Mouse (Mus musculus): ENCODE measurements around the gene Pkn1.
A peak's percentile ranks its signal among the peaks of the same experiment; 100 is the strongest.

The Pkn1 gene

DNA sequence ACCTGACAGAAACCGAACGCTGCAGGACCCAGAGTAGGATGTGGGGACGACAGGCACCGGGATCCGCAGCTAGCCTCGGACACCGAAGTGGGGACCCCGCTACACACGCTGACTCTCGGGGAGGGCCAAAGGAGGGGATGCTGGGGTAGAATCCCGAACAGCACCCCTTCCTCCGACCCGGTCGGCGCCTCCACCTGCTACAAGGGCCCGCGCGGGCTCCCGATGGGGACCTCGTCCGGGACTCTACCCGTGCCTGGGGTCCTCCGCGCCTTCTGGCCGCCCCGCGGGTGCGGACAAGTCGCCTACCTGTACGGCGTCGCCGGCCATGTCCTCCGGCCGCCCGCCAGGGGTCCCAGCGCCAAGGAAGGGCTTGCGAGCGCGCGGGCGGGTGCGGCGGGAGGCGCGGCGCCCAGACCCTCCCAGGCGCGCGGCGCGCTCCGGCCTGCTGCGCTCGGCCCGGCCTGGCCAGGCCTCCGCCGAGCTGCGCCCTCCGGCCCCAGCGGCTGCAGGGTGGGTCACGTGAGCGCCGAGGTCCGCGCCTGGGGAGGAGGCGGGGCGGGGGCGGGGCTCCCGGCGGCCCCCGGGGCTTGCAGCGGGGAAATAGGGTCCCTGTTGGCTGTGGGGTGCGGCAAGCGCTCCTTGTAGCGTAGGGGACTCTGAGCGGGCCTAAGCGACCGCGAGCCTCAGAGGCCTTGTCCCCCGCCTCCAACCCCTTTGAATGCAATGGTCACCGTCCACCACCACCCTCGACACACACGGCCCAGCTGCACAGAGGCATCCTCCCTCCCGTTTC lies at the start of gene Pkn1:
TSS of gene Pkn1 (minus strand) at position 519 of the 793 bp plus-strand sequence.
- DNase-seq (ENCODE audit: low spot score), result peak; percentile 89

DNA sequence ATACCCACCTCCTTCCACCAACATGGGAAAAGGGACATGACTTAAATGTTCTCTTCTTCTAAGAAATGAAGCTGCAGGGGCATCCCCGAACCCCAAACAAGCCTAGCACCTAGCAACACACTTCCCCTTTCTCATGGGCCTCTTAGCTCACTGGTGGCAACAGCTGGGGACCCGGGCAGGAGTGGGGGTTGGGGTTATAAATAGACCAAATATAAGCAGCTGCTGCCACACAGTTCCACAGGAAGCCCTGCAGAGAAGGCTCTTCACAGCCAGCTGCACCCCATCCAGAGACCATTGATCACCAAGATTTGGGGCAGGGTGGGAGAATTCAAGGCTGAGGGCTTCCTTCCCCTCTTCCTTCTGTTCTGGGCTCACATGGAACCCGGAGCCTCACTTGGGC lies 49.7 kb upstream of the Pkn1 start:
- no peak for DNase-seq (ENCODE audit: low spot score)

DNA sequence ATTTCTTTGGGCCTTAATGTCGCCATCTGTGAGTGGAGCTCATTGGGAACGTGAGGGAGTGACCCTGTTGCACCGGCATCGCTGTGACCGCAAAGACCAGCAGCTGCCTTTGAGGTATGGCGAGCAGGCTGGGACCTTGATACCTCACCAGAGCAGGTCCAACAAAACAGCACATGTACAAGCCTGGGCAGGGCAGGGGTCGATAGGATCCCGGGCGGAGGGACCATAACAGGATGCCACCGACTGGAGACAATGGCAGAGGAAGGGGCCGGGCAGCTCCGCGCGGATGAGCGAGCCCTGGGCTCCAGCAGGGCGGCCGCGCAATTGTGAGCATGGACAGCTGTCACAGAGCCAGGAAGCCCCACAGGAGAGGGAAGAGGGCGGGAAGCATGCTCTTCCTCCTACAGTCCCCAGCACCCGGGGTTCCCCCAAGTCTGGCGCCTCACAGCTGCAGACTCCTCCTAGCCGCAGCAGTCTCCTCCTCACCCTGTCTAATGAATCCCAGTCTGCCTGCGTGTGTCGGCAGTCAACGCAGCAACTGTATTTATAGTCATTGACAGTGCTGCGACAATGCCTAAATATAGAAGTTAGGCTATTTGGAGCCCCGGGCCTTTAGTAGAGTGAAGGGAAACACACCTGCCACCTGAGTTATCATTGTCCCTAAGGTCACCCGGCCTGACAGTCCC lies 48.8 kb upstream of the Pkn1 start:
- DNase-seq (ENCODE audit: low spot score), result peak; percentile 46

DNA sequence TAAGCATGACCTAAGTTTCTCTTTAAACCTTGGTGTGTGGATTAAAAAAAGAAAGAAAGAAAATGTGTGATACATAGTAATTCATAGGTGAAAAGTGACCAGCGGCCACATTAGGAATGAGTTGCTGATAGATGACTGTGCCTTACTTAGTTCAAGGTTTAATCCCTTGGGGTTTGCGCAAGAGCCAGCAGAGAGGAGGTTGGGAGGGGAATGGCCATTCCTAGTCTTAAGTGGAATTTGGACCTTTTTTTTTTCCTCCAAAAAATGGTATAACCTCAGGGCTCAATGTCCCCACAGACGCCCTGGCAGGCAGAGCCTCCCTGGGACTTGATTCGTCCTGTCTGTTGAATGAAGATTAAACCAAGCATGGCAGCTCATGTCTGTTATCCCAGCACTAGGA lies 45.1 kb upstream of the Pkn1 start:
- DNase-seq (ENCODE audit: low spot score), result peak; percentile 61

DNA sequence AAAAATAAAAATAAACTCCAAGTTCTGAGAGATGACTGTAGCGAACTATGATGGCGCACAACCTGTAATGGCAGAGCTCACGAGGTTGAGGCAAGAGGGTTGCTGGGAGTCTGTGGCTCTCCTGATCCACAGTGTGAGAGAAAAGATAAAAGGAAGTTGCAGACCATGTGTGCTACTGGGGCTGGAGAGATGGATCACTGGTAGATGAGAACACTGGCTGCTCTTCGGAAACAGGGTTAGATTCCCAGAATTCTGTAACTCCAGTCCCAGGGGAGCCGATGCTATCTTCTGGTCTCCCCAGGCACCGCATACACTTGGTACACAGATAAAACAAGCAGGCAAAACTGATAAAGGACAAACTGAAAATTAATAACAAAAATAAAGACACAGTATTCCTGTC lies 44.0 kb upstream of the Pkn1 start:
- DNase-seq (ENCODE audit: low spot score), result no peak

DNA sequence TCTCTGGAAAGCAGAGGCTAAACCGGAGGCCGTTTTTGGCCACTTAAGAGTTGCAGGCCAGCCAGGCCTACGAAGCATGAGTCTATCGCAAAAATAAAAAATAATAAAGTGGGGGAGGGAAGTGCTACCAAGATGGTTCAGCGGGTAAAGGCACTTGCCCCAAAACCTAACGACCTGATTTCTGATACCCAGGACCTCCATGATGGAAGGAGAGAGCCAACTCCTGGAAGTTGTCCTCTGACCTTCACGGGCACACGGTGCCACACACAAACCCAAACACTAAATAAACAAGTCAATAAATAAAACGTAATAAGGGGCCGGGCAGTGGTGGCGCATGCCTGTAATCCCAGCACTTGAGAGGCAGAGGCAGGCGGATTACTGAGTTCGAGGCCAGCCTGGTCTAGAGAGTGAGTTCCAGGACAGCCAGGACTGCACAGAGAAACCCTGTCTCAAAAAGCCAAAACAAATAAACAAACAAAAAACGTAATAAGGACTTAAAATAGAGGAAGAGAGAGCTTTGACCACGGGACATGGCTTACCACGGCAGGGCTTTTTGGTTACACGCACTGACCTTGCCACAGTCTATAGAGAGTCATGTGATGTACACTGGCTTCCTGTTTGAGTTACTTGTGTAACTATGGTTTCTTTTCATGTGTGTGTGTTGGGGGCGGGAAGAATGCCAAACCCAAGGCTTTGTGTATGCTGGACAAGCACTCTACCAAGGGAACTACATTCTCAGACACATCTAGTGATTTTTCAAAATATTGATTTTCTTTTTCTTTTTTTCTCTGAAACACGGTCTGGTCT lies 43.1 kb upstream of the Pkn1 start:
- DNase-seq (ENCODE audit: low spot score), result no peak

DNA sequence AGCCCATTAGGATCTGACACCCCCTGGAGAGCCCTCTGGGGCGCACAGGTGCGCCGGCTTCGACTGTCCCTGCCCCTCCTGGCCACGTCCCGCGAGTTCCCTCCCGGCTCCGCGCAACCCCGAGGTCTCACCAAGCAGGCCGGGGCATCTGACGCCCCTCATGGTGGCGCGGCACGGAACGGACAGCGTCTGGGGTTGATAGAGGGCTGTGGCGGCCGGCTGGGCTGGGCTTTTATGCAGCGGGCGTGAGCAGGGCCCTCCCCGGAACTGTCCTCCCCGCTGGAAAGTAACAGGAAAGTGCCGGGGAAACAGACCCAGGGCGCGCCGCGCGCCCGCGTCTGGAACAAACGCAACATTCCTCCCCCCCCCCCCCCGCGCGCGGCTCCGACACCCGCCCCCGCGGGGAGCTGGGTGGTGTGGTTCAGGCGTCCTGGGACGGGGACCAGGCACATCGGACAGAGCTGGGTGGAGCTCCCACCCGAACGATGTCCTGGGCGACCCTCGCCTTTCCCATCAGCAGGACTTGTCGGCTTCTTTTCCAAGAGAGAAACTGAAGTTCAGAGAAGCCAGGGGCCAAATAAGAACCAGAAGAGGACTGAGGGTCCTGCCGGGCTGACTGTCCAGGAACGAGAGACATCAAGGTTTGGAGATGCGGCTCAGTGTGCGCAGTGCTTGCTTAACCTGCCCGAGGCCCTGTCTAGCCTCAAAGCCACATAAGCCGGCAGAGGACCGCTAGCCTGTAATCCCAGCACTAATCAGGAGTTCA lies 42.2 kb upstream of the Pkn1 start, which contains the start of gene Adgre5:
TSS of gene Adgre5 (minus strand) at position 351 of the 766 bp plus-strand sequence.
- DNase-seq (ENCODE audit: low spot score), result peak; percentile 69

DNA sequence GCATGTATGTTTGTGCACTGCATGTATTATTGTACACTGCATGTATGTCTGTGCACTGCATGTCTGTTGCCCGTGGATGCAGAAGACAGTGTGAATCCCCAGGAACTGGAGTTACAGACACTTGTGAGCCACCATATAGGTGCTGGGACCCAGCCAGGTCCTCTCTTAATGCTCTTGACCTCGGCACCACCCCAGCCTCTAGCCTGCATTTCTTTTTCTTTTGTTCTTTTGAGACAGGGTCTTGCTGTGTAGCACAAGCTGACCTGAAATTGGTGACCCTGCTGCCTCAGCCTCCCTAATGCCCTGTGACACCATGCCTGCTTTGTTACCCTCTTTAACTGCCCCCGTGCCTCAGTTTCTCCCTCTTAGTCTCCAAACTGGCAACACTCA lies 41.6 kb upstream of the Pkn1 start:
- DNase-seq (ENCODE audit: low spot score), result no peak

DNA sequence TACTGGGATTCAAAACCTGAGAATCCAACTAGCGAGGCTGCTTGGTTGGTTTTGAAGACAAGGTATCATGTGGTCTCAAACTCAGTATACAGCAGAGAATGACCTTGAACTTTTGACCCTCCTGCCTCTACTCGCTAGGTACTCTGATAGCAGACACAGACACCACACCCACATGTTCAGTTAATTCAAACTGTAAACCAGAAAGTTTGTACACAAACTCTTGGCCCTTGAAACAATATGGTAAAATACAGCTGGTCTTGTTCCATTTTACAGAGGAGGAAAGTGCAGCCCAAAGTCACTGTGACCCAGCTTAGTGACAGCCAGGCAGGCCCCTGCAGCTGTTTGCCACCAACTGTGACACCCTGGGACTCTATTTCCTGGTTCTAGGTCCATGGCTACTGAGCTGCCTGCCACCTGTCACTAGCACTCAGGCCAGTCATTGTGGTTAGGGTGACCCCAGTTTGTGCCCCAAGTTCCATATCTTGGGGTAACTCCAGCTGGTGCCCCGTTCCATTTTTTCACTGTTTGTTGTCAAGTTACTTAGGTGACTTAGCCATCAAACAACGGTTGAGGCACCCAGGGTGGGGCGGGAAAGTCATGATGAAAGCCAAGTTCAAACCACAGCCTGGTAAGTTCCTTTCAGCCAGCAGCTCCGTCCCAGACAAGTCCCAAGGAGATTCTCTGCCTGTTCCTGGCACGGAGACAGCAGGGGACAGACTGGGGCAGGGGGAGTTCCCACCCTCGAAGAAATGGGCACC lies 40.9 kb upstream of the Pkn1 start:
- no peak for DNase-seq (ENCODE audit: low spot score)

DNA sequence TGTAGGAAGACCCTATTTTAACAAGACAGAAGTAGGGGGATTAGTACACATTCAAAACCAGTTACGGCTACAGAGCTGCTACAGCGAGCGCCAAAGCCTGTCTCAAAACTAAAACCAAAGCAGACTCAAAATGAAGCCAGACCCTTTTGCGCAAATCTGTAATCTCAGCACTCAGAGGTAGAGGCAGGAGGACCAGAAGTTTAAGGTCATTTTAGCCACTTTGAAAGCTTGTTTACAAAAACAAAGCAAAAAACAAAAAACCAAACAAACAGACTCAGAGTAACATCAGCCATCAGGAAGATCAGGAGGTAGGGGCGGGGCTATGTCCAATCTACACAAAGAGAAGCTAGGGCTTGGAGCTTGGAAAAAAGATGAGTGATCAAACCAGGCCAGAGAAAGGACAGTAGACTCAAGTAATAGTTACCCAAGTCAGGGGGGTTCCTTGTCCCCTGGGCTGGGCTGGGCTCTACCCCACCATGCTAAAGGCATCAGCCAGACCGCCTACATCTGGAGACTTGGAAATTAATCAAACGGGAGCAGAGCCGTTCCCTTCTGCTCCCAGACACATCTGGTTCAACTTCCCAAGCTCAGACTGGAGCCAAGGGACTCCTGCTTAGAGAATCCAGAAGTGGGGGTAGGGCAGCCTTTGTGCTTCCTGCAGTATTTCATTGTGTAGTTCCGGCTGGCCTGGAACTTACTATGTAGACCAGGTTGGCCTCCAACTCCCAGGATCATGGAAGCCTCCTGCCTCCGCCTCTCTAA lies 40.2 kb upstream of the Pkn1 start:
- DNase-seq (ENCODE audit: low spot score), result no peak

DNA sequence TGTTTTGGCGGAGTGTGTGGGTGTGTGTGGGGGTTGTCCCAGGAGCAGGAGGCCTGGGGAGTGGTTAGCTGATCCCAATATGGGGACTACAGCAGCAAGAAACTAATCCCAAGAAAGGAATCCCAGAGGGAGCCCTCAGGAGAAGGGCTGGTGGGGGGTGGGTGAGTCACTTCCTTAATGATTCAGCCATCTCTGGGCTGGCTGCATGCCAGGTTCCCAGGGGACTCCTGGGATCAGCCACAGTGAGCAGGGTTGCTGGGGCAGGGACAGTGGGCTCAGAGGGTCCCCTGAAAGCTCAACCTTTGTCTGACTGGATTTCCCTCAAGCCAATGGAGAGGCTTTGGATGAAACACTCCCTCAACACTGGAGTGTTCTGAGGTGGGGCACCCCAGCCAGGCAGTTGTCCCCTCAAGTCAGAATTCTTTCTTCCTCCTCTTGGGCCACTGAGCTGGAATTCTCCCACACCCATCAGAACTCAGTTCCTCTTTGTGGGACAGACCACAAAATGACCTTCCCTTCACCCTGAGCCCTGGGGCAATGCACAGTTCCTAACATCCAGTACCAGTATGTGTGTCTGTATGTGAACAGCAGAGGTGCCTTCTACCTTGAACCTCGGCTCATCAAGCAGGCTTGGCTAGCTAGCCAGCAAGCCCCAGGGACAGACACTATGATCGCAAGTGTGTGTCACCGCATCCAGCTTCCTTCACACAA lies 39.0 kb upstream of the Pkn1 start:
- no peak for DNase-seq (ENCODE audit: low spot score)

DNA sequence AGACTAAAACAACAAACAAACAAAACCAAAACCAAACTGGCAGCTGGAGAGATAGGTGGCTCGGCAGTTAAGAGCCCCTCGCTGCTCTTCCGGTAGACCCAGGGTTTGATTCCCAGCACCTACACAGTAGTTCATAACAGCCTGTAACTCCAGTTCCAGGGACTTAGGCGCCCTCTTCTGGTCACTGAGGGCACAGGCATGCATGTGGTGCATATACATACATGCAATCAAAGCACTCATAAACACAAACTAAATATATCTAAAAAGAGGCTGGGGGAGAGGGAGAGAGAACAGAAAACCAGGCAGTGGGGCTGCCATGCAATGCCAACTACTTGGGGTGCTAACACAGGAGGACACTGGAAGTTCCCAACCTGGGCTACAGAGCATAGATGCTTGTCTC lies 38.4 kb upstream of the Pkn1 start:
- DNase-seq (ENCODE audit: low spot score), result no peak

DNA sequence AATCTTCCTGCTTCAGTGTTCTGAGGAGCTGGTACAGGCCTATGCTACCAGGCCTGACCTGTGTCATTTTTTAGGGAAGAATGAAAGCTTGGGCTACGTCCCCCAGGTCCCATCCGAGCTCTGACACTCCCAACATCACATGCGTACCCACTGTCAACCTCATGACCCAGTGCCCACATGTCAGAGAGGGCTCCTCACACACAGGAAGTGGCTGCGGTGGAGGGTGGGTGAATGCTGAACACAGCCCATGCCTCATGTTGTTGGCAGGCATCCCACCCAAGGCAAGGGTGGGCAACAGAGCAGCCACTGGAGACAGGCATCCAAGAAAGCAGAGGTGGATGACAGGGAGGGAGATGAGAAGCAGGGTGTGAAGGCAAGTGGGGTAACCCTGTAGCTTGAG lies 37.7 kb upstream of the Pkn1 start:
- no peak for DNase-seq (ENCODE audit: low spot score)

DNA sequence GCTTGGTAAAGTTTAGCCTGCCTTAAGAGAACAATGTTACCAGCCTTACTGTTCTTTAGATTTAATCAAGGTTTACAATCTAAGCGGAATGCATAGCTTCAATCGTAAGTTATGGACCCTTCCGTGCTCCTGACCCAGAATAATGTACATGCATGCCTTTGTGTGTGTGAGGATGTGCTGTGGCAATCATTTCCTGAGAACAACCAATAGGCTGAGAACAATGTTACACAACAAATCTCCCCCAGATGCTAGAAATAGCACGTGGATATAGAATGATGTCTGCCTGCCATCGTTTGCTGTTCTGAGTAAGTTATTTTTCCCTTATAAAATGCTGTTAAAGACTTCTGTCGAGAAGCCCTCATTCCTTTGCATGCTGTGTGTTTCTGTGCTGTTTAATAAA lies 33.9 kb upstream of the Pkn1 start:
- no peak for DNase-seq (ENCODE audit: low spot score)

DNA sequence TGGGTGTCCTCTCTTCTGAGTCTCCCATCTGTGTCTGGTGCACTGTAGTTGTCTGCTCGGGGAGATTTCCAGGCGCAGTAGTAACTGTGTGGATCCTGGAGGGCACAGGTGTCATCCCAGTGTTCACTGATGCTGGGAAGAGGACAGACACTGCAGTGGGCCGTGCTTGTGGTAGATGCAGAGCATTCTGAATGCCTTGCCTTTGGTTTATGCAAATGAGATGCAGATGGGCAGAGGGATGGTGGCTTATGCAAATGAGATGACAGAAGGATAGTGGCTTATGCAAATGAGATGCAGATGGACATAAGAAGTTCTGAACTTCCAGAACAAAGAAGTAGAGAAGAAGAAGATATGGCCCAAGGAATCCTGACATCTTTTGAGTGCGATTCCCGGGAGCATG lies 32.9 kb upstream of the Pkn1 start:
- no peak for DNase-seq (ENCODE audit: low spot score)

DNA sequence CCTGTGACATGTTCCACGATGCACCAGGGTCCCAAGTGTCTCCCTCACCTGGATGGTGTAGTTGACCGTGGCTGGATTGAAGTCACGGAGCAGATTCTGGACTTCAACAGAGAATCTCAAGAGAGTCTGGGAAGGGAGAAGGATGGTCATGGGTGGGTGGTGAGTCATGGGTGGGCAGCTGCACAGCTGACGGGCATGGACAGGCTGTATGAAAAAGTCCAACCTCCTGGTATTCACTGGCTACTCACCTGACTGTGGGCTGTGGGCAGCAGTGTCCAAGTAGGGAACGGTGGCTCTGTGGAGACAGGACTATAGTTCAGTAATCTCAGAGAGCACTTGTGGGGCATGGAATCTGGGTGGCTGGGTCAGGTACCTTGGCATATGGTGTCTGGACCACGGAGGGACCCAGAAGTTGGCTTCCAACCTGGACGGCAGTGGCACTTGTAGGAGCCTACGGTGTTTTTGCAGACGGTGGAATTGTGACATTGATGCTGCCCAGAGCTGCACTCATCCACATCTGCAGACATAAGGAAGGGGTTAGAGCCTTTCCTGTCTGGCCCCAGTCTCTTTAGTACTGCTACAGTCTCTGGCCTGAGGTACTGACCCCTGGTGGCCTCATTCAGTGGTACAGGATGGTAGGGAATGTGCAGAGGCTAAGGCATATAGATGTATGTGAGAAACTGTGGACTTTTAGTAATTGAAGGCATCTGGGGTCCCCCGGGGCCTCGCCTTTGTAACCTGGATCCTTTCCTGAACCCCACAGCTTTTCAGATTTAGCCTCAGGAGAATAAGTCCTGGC lies 30.2 kb upstream of the Pkn1 start:
- DNase-seq (ENCODE audit: low spot score), result no peak

DNA sequence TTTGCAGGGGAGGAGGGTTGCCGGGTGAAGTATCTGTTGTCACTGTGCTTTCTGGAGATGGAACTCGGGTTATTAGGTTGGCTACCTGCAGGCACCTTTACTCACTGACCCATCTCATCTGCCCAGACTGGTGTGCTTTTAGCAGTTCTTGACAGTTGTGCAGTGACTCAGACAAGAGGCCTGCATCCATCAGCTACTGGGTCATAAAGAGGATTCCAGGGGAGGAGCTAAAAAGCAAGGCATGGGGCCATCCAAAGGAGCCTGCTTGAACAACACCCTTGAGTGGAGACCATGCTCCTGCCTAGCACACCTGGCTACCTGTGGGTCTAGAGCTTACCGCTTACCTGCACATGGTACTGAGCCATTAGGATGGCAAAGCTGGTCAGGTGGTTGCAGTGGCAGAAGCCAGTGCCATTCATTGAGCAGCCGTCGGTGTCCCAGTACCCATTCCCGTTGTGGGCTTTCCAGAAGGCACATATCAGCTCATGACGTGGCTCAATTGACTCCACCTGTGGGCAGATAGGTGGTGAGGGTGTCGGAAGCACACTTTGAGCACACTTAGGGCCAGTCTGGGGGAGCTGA lies 26.6 kb upstream of the Pkn1 start:
- no peak for DNase-seq (ENCODE audit: low spot score)

DNA sequence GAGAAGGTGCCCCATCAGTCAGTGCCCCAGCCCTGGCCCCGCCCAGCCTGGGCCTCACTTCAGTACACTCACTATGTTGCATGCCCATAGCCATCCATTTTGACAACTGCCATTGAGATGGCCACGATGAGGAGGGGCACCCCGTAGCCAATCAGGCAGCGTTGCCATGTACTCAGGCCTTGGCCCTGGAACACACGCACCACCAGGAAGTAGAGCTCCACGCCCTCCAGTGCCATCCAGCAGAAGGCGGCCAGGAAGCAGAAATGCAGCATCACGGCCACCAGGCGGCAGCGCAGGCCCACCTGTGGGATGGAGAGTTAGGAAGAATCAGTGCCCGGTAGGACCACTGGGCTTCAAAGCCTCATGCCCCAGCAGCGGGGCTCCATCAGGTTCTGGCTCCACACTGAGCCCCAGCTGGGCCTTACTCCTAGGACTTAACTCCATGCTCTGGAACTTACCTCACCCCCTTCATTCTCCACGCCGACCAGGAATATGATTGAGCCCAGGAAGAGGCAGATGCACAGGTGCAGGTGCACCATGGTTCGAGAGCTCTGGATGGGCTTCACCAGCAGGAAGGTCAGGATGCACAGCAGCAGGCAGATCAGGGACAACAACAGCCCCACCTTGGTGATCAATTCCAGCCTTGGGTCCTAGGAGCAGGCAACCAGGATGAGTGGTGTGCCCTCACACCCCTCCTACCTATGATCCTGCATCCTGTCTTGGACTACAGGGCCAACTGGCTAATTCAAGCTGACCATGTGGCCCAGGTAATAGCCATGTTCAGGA lies 25.9 kb upstream of the Pkn1 start:
- DNase-seq (ENCODE audit: low spot score), result no peak
